Mouse (Mus musculus): ENCODE results near the gene Sik2. TPM values are rescaled to one million over a fixed set of nuclear protein-coding genes. Genes with fewer than 3 reads are reported as not detected.

Gene Sik2
- polyA plus RNA-seq, 1 experiment from 2014 or later = 10.8 TPM

DNA sequence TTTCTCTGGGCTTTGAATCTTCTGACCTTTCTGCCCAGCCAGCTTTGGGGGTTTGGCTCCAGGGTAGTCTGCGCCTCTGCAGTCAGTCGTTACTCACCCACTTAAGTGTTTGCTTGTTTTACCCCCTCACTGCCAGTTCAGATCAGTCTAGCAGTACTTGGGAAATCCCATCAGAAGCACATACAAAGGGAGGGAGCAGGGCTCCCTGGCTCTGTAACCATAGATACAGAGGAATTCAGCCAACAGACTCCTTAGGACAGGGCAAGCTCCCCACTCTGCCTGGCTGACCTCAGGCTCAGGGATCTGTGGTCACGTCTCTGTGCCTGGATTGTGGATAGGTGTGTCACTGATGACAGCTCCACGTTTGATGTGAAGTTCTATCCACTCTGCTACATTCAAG, 121.5 kb downstream of the Sik2 start:
- no peaks in the 10 kb centered on the region for H3K9me3 ChIP-seq (replicated peaks; ENCODE audit: control insufficient read depth, low read length)
- WGBS (ENCODE audit: insufficient replicate concordance) = 66% methylated on average over 4 of the region's 4 CpGs
- no peak overlapping the region for H3K4me3 ChIP-seq (ENCODE audit: low read depth, low read length)
- ATAC-seq (ENCODE audit: low read depth) = no peak
- no peak overlapping the region for H3K4me2 ChIP-seq (ENCODE audit: low read depth, low read length)
- no peak overlapping the region for H3K9ac ChIP-seq (ENCODE audit: low read depth, low read length)
- no peaks in the 10 kb centered on the region for H3K27me3 ChIP-seq (ENCODE audit: control insufficient read depth, insufficient read depth, low read depth, low read length)
- H3K36me3 ChIP-seq (ENCODE audit: control insufficient read depth, insufficient read depth) = peaks cover 15% of the 10 kb centered on the region
- no peaks in the 10 kb centered on the region for H3K4me1 ChIP-seq (ENCODE audit: control insufficient read depth, low read depth, low read length)
- H3K27ac ChIP-seq (ENCODE audit: low read length) = no peak overlapping the region

GRCm38 (mm10) chr9:50886870-50887269, 122.0 kb downstream of the Sik2 start:
- Histone ChIP-seq H3K9ac (ENCODE audit: low read depth, low read length) (no peak overlapping the region), H3K27ac (ENCODE audit: low read length) (no peak overlapping the region), H3K4me1 (ENCODE audit: control insufficient read depth, low read depth, low read length) (no peaks in the 10 kb centered on the region), H3K4me2 (ENCODE audit: low read depth, low read length) (no peak overlapping the region), H3K4me3 (ENCODE audit: low read depth, low read length) (no peak overlapping the region), H3K27me3 (ENCODE audit: control insufficient read depth, insufficient read depth, low read depth, low read length) (no peaks in the 10 kb centered on the region), H3K9me3 (replicated peaks; ENCODE audit: control insufficient read depth, low read length) (no peaks in the 10 kb centered on the region), H3K36me3 (ENCODE audit: control insufficient read depth, insufficient read depth) (peaks cover 17% of the 10 kb centered on the region)
- 89% methylated on average over 1 of the region's 1 CpGs for WGBS (ENCODE audit: insufficient replicate concordance)
- ATAC-seq (ENCODE audit: low read depth) = no peak

GRCm38 (mm10) chr9:50885600-50885987, 123.3 kb downstream of the Sik2 start:
- no peaks in the 10 kb centered on the region for H3K4me1 ChIP-seq (ENCODE audit: control insufficient read depth, low read depth, low read length)
- H3K9ac ChIP-seq (ENCODE audit: low read depth, low read length) = no peak overlapping the region
- no peaks in the 10 kb centered on the region for H3K27me3 ChIP-seq (ENCODE audit: control insufficient read depth, insufficient read depth, low read depth, low read length)
- no peaks in the 10 kb centered on the region for H3K9me3 ChIP-seq (replicated peaks; ENCODE audit: control insufficient read depth, low read length)
- H3K4me3 ChIP-seq (ENCODE audit: low read depth, low read length) = no peak overlapping the region
- ATAC-seq (ENCODE audit: low read depth) = no peak
- no peak overlapping the region for H3K27ac ChIP-seq (ENCODE audit: low read length)
- 70% methylated on average over 1 of the region's 1 CpGs for WGBS (ENCODE audit: insufficient replicate concordance)
- peaks cover 16% of the 10 kb centered on the region for H3K36me3 ChIP-seq (ENCODE audit: control insufficient read depth, insufficient read depth)
- no peak overlapping the region for H3K4me2 ChIP-seq (ENCODE audit: low read depth, low read length)

DNA sequence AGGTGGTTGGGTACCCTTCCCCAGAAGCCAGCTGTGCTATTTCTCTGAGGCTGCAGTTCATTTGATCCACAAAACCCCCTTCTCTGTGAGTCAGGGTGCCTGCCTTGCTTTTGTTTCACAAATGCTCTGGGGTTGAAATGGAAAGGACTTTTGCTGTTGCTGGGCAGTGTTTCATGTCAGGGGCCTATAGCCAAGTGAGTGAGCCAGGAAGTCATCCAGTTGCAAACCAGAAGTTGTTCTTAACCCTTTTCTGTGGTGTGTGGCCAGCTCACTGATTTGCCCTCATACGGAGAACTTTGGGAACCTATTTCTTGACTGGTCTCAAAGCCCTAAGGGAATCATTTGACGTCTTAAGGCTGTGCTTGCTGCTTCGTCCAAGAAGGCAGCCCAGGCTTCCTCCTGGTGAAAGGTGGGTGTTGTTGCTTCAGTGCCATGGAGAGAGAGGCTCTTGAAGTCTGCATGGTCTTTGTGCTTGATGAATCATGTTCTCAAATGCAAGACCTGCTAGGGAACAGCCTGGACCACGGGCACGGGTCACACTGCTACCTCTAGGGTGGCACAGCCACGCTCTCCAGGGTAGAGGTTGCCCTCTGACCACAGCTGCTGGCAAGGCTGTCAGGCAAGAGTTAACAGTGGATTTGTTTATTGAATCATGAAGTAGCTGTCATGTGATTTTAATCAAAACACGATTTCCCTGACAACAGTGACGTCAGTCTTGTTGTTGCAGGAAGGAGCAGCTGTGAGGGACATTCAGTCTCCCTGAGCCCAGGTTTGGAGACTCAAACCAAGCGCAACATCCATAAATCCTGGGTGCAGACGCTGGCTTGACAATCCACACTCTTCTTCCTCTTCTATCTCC, 123.9 kb downstream of the Sik2 start:
- H3K36me3 ChIP-seq (ENCODE audit: control insufficient read depth, insufficient read depth) = peaks cover 22% of the 10 kb centered on the region
- no peaks in the 10 kb centered on the region for H3K9me3 ChIP-seq (replicated peaks; ENCODE audit: control insufficient read depth, low read length)
- no peak overlapping the region for H3K4me3 ChIP-seq (ENCODE audit: low read depth, low read length)
- no peak for ATAC-seq (ENCODE audit: low read depth)
- no peaks in the 10 kb centered on the region for H3K27me3 ChIP-seq (ENCODE audit: control insufficient read depth, insufficient read depth, low read depth, low read length)
- no peak overlapping the region for H3K27ac ChIP-seq (ENCODE audit: low read length)
- WGBS (ENCODE audit: insufficient replicate concordance) = 77% methylated on average over 10 of the region's 10 CpGs
- H3K9ac ChIP-seq (ENCODE audit: low read depth, low read length) = no peak overlapping the region
- no peak overlapping the region for H3K4me2 ChIP-seq (ENCODE audit: low read depth, low read length)
- no peaks in the 10 kb centered on the region for H3K4me1 ChIP-seq (ENCODE audit: control insufficient read depth, low read depth, low read length)

DNA sequence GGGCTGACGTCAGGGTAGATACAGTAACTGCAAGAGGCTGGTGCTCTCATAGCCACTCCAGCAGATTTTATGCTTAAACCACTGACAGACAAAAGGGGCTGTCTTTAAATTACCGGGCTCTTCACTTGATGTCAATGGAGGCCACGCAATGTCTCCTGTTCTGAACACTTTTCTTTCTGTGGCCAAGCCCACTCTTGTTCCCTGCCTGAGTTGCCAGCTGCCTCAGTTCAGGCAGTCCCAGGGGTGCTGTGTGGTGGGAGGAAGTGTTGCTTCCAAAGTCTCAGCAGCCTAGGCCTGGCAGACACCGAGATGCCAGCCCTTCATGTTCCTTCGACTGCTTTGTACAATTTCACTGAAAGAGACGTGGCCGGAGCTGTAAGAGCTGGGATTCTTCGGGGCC, 124.8 kb downstream of the Sik2 start:
- Histone ChIP-seq H3K4me2 (ENCODE audit: low read depth, low read length) (no peak overlapping the region), H3K27me3 (ENCODE audit: control insufficient read depth, insufficient read depth, low read depth, low read length) (no peaks in the 10 kb centered on the region), H3K4me3 (ENCODE audit: low read depth, low read length) (no peak overlapping the region), H3K4me1 (ENCODE audit: control insufficient read depth, low read depth, low read length) (no peaks in the 10 kb centered on the region), H3K27ac (ENCODE audit: low read length) (no peak overlapping the region), H3K36me3 (ENCODE audit: control insufficient read depth, insufficient read depth) (peaks cover 31% of the 10 kb centered on the region), H3K9me3 (replicated peaks; ENCODE audit: control insufficient read depth, low read length) (no peaks in the 10 kb centered on the region), H3K9ac (ENCODE audit: low read depth, low read length) (no peak overlapping the region)
- 77% methylated on average over 8 of the region's 8 CpGs for WGBS (ENCODE audit: insufficient replicate concordance)
- no peak for ATAC-seq (ENCODE audit: low read depth)

GRCm38 (mm10) chr9:50882183-50882582, 126.7 kb downstream of the Sik2 start:
- peaks cover 48% of the 10 kb centered on the region for H3K36me3 ChIP-seq (ENCODE audit: control insufficient read depth, insufficient read depth)
- 89% methylated on average over 2 of the region's 2 CpGs for WGBS (ENCODE audit: insufficient replicate concordance)
- no peak for ATAC-seq (ENCODE audit: low read depth)

GRCm38 (mm10) chr9:50877431-50877830, 131.4 kb downstream of the Sik2 start:
- no peak overlapping the region for H3K27ac ChIP-seq (ENCODE audit: low read length)
- 70% methylated on average over 3 of the region's 3 CpGs for WGBS (ENCODE audit: insufficient replicate concordance)
- no peak overlapping the region for H3K4me2 ChIP-seq (ENCODE audit: low read depth, low read length)
- H3K27me3 ChIP-seq (ENCODE audit: control insufficient read depth, insufficient read depth, low read depth, low read length) = no peaks in the 10 kb centered on the region
- H3K4me1 ChIP-seq (ENCODE audit: control insufficient read depth, low read depth, low read length) = no peaks in the 10 kb centered on the region
- H3K36me3 ChIP-seq (ENCODE audit: control insufficient read depth, insufficient read depth) = peaks cover 81% of the 10 kb centered on the region
- H3K9ac ChIP-seq (ENCODE audit: low read depth, low read length) = no peak overlapping the region
- H3K9me3 ChIP-seq (replicated peaks; ENCODE audit: control insufficient read depth, low read length) = no peaks in the 10 kb centered on the region
- no peak overlapping the region for H3K4me3 ChIP-seq (ENCODE audit: low read depth, low read length)
- no peak for ATAC-seq (ENCODE audit: low read depth)

More at GRCm38 (mm10) chr9:50882183-50882582, 126.7 kb downstream of the Sik2 start:
- no peaks in the 10 kb centered on the region for H3K4me1 ChIP-seq (ENCODE audit: control insufficient read depth, low read depth, low read length)
- no peak overlapping the region for H3K27ac ChIP-seq (ENCODE audit: low read length)
- H3K9ac ChIP-seq (ENCODE audit: low read depth, low read length) = no peak overlapping the region
- H3K4me2 ChIP-seq (ENCODE audit: low read depth, low read length) = no peak overlapping the region
- no peaks in the 10 kb centered on the region for H3K27me3 ChIP-seq (ENCODE audit: control insufficient read depth, insufficient read depth, low read depth, low read length)
- no peak overlapping the region for H3K4me3 ChIP-seq (ENCODE audit: low read depth, low read length)
- no peaks in the 10 kb centered on the region for H3K9me3 ChIP-seq (replicated peaks; ENCODE audit: control insufficient read depth, low read length)

DNA sequence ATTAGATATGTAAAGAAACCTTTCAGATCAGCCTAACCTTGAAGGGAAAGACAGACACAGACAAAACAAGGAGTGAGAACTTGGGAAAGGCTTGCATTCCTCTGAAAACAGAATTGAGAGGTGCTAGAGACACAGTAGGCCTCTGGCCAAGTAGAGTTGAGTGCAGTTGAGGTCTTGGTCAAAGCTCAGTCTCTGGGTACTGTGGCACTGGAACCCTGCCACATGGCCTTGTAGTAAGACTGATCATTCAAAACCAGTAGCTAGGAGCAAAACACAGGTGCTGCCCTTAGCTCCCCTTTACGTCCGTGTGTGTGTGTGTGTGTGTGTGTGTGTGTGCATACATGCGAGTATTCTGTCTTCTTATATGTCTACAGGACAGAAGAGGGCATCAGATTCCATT, 132.6 kb downstream of the Sik2 start:
- 81% methylated on average over 3 of the region's 3 CpGs for WGBS (ENCODE audit: insufficient replicate concordance)
- Histone ChIP-seq H3K27me3 (ENCODE audit: control insufficient read depth, insufficient read depth, low read depth, low read length) (no peaks in the 10 kb centered on the region), H3K4me3 (ENCODE audit: low read depth, low read length) (no peak overlapping the region), H3K36me3 (ENCODE audit: control insufficient read depth, insufficient read depth) (peaks cover 78% of the 10 kb centered on the region), H3K4me1 (ENCODE audit: control insufficient read depth, low read depth, low read length) (no peaks in the 10 kb centered on the region), H3K9me3 (replicated peaks; ENCODE audit: control insufficient read depth, low read length) (no peaks in the 10 kb centered on the region), H3K27ac (ENCODE audit: low read length) (no peak overlapping the region), H3K4me2 (ENCODE audit: low read depth, low read length) (no peak overlapping the region), H3K9ac (ENCODE audit: low read depth, low read length) (no peak overlapping the region)
- no peak for ATAC-seq (ENCODE audit: low read depth)

- H3K4me2 ChIP-seq (ENCODE audit: low read depth, low read length) = no peak overlapping the region
- peaks cover 80% of the 10 kb centered on the region for H3K36me3 ChIP-seq (ENCODE audit: control insufficient read depth, insufficient read depth)
- H3K4me1 ChIP-seq (ENCODE audit: control insufficient read depth, low read depth, low read length) = no peaks in the 10 kb centered on the region
- no peaks in the 10 kb centered on the region for H3K9me3 ChIP-seq (replicated peaks; ENCODE audit: control insufficient read depth, low read length)
- H3K4me3 ChIP-seq (ENCODE audit: low read depth, low read length) = no peak overlapping the region
- H3K27ac ChIP-seq (ENCODE audit: low read length) = no peak overlapping the region
- H3K27me3 ChIP-seq (ENCODE audit: control insufficient read depth, insufficient read depth, low read depth, low read length) = no peaks in the 10 kb centered on the region
- no peak for ATAC-seq (ENCODE audit: low read depth)
- WGBS (ENCODE audit: insufficient replicate concordance) = 94% methylated on average over 4 of the region's 4 CpGs
- no peak overlapping the region for H3K9ac ChIP-seq (ENCODE audit: low read depth, low read length)
Measured at GRCm38 (mm10) chr9:50875470-50875869, 133.4 kb downstream of the Sik2 start.

All from liver, embryonic 16.5 days (tissue).